ENCODE assay signal across 9 mouse cellular contexts in genomic region chr7:132154368-132154961, GRCm38 (mm10). TPM values are rescaled to one million over a fixed set of nuclear protein-coding genes. Genes with fewer than 3 reads are reported as not detected.
DNase-seq lines count a peak whose midpoint lies in the region; ATAC-seq and TF ChIP-seq lines count a peak whose summit lies in the region.
"Had no signal": no experiment of that assay in that cellular context is flagged by ENCODE, and none has a peak within 500 bp of the region (broad histone marks: within the 10 kb centered on the region; RNA-seq: fewer than 3 reads in every experiment).

Gene Cpxm2, minus strand, starts transcription at chr7:132154739.

- H3K4me1 ChIP-seq in embryonic facial prominence, embryonic 14.5 days (ENCODE audit: control insufficient read depth, insufficient read depth, low read length) = peaks cover 6% of the 10 kb centered on the region
- peaks cover 16% of the 10 kb centered on the region for H3K4me1 ChIP-seq in hindbrain, embryonic 10.5 days (replicated peaks)
- peaks cover 17% of the 10 kb centered on the region; the same call in 1 of the 2 replicates for H3K4me1 ChIP-seq in midbrain, postnatal 0 days (ENCODE audit: insufficient read depth, low read length)
- H3K4me1 ChIP-seq: liver, embryonic 15.5 days had no signal

- peak within 1 kb of the TSS; percentile 79 for H3K4me2 ChIP-seq in embryonic facial prominence, embryonic 14.5 days (ENCODE audit: low read depth, low read length)
- H3K4me2 ChIP-seq in midbrain, postnatal 0 days (ENCODE audit: low read depth, low read length, poor library complexity, severe bottlenecking) = peak within 1 kb of the TSS; percentile 62
- H3K4me2 ChIP-seq: liver, embryonic 15.5 days had no signal

- no peak for TF ChIP-seq CTCF in midbrain, postnatal 0 days (IDR thresholded peaks at IDR 0.05)

- DNase-seq in ovary, postnatal 36 days (ENCODE audit: low spot score) = peak; percentile 7
- no peak for DNase-seq in ovary, adult 18-20 months (ENCODE audit: low spot score)
- no peak for DNase-seq in embryonic facial prominence, embryonic 14.5 days (ENCODE audit: low spot score)
- DNase-seq in hindbrain, embryonic 10.5 days (ENCODE audit: low spot score) = peak; percentile 39
- peak; percentile 28 for DNase-seq in midbrain, postnatal 0 days (ENCODE audit: low spot score)
- no peak for DNase-seq in layer of hippocampus, postnatal 25 days (ENCODE audit: extremely low spot score in 1 of 2, low spot score in 1 of 2)
- no peak for DNase-seq in cerebellum, adult 11-12 months
- DNase-seq in thymus, postnatal 25 days = no peak

- H3K9ac ChIP-seq in embryonic facial prominence, embryonic 14.5 days (ENCODE audit: low read depth, low read length) = peak within 1 kb of the TSS; percentile 66
- H3K9ac ChIP-seq in midbrain, postnatal 0 days (replicated peaks; ENCODE audit: low read length, poor library complexity, severe bottlenecking) = peak within 1 kb of the TSS; percentile 36
- H3K9ac ChIP-seq: liver, embryonic 15.5 days had no signal

- peaks cover 30% of the 10 kb centered on the region for H3K27me3 ChIP-seq in embryonic facial prominence, embryonic 14.5 days (replicated peaks; ENCODE audit: control insufficient read depth, insufficient read depth, low read length)
- H3K27me3 ChIP-seq in hindbrain, embryonic 10.5 days (ENCODE audit: insufficient read depth, poor library complexity, severe bottlenecking) = peaks cover 44% of the 10 kb centered on the region
- no peaks in the 10 kb centered on the region; the same call in 1 of the 2 replicates for H3K27me3 ChIP-seq in midbrain, postnatal 0 days (ENCODE audit: insufficient read depth, low read length)

- peak within 1 kb of the TSS; percentile 47 for H3K4me3 ChIP-seq in embryonic facial prominence, embryonic 14.5 days (ENCODE audit: low read depth, low read length)
- peak within 1 kb of the TSS; percentile 52 for H3K4me3 ChIP-seq in hindbrain, embryonic 10.5 days
- H3K4me3 ChIP-seq in midbrain, postnatal 0 days (ENCODE audit: low read depth, low read length) = peak within 1 kb of the TSS; percentile 31
- H3K4me3 ChIP-seq: liver, embryonic 15.5 days had no signal

- no peaks in the 10 kb centered on the region for H3K9me3 ChIP-seq in embryonic facial prominence, embryonic 14.5 days (ENCODE audit: control insufficient read depth, low read length)
- H3K9me3 ChIP-seq in hindbrain, embryonic 10.5 days = no peaks in the 10 kb centered on the region
- no peaks in the 10 kb centered on the region for H3K9me3 ChIP-seq in midbrain, postnatal 0 days (ENCODE audit: low read length)
- H3K9me3 ChIP-seq: liver, embryonic 15.5 days had no signal

- ATAC-seq in embryonic facial prominence, embryonic 14.5 days (ENCODE audit: low read depth) = peak; percentile 45
- ATAC-seq in midbrain, postnatal 0 days (ENCODE audit: low FRiP score) = no peak

- H3K27ac ChIP-seq in embryonic facial prominence, embryonic 14.5 days (replicated peaks; ENCODE audit: low read depth, low read length) = 0 out of 2 replicates have a peak within 1 kb of the TSS, but pooled peaks have one; percentile 21
- H3K27ac ChIP-seq in hindbrain, embryonic 10.5 days = peak within 1 kb of the TSS; percentile 67; the same call in 1 of the 2 replicates
- no peak within 1 kb of the TSS for H3K27ac ChIP-seq in midbrain, postnatal 0 days (ENCODE audit: low read depth, low read length)
- H3K27ac ChIP-seq: liver, embryonic 15.5 days had no signal

- WGBS in embryonic facial prominence, embryonic 14.5 days = 7% methylated on average over 13 of the region's 43 CpGs
- 4% methylated on average over 43 of the region's 43 CpGs for WGBS in hindbrain, embryonic 10.5 days
- WGBS in midbrain, postnatal 0 days = 3% methylated on average over 43 of the region's 43 CpGs

- H3K36me3 ChIP-seq in embryonic facial prominence, embryonic 14.5 days (ENCODE audit: control insufficient read depth, insufficient read depth, low read length) = no peaks in the 10 kb centered on the region
- H3K36me3 ChIP-seq in hindbrain, embryonic 10.5 days = no peaks in the 10 kb centered on the region
- no peaks in the 10 kb centered on the region for H3K36me3 ChIP-seq in midbrain, postnatal 0 days (ENCODE audit: insufficient read depth, low read length)
- H3K36me3 ChIP-seq: liver, embryonic 15.5 days had no signal

RNA-seq across cellular contexts. Expression of gene Cpxm2, which starts in this region (rescaled TPM):
- polyA plus RNA-seq in embryonic facial prominence, embryonic 14.5 days (2014; fragmentation: Nextera tagmentation; extraction: Ambion mirVana) = 15.3 and 17.2 TPM in 2 replicates
- polyA plus RNA-seq in hindbrain, embryonic 10.5 days (2016; fragmentation: Nextera tagmentation; extraction: Ambion mirVana) = 0.75 and 1.1 TPM in 2 replicates
- total RNA-seq in midbrain, postnatal 0 days (2014; rRNA removed) = 2.4 and 3.1 TPM in 2 replicates
- 3.1 and 3.8 TPM in 2 replicates for polyA plus RNA-seq in midbrain, postnatal 0 days (2015; fragmentation: Nextera tagmentation; extraction: Ambion mirVana)
- 1 to 10 TPM; 1.8 to 2.5 TPM for total RNA-seq in layer of hippocampus, postnatal 25 days (2021)

Comparison
In these comparisons a context has a peak if more than half of its experiments do, and no peak if none do; other contexts are left out.
1. DNase-seq: peak in ovary, postnatal 36 days (single experiment), hindbrain, embryonic 10.5 days (single experiment) and midbrain, postnatal 0 days (single experiment); none in ovary, adult 18-20 months (single experiment), embryonic facial prominence, embryonic 14.5 days (single experiment), layer of hippocampus, postnatal 25 days (0 of 2), cerebellum, adult 11-12 months (single experiment) and thymus, postnatal 25 days (single experiment).
2. Peak in every context shown above with its lines, with median percentiles within 50 percentile points of each other: H3K4me3 ChIP-seq.